Mouse (Mus musculus): ENCODE measurements around the gene Brf1. TPM values are rescaled to one million over a fixed set of nuclear protein-coding genes. Genes with fewer than 3 reads are reported as not detected.

The Brf1 gene
- total RNA-seq, 2 experiments from 2014 or later: 40.1 to 55.3 TPM

GRCm38 (mm10) chr12:112938873-112939565 lies 61.5 kb downstream of the Brf1 start:
- no peak for DNase-seq

- DNase-seq: no peak
These were observed 62.1 kb downstream of the Brf1 start for GRCm38 (mm10) chr12:112938366-112938765.

GRCm38 (mm10) chr12:112937906-112938305 lies 62.6 kb downstream of the Brf1 start:
- no peak for DNase-seq

- DNase-seq: no peak
These were observed 67.9 kb downstream of the Brf1 start for GRCm38 (mm10) chr12:112932647-112933046.

- peak; percentile 65 for DNase-seq
These were observed 70.7 kb downstream of the Brf1 start, which contains the start of gene Jag2 for GRCm38 (mm10) chr12:112929562-112930352. Jag2 (minus strand) TSS chr12:112929776.

- peak; percentile 38 for DNase-seq
These were observed 71.9 kb downstream of the Brf1 start for GRCm38 (mm10) chr12:112928401-112929241.

- DNase-seq: no peak
These were observed 73.2 kb downstream of the Brf1 start for GRCm38 (mm10) chr12:112927265-112927664.

- DNase-seq: no peak
These were observed 74.6 kb downstream of the Brf1 start for GRCm38 (mm10) chr12:112925950-112926349.

- no peak for DNase-seq
These were observed 78.0 kb downstream of the Brf1 start for GRCm38 (mm10) chr12:112922541-112922940.

GRCm38 (mm10) chr12:112921518-112921917 lies 79.0 kb downstream of the Brf1 start:
- DNase-seq: no peak

GRCm38 (mm10) chr12:112917906-112918305 lies 82.6 kb downstream of the Brf1 start:
- no peak for DNase-seq

GRCm38 (mm10) chr12:112917486-112917885 lies 83.0 kb downstream of the Brf1 start:
- no peak for DNase-seq

GRCm38 (mm10) chr12:112916698-112917400 lies 83.7 kb downstream of the Brf1 start:
- DNase-seq: no peak

GRCm38 (mm10) chr12:112915587-112915986 lies 84.9 kb downstream of the Brf1 start:
- no peak for DNase-seq

- DNase-seq: peak; percentile 43
These were observed 86.0 kb downstream of the Brf1 start for GRCm38 (mm10) chr12:112914527-112914926.

- DNase-seq: no peak
These were observed 87.4 kb downstream of the Brf1 start for GRCm38 (mm10) chr12:112912951-112913745.

GRCm38 (mm10) chr12:112911701-112912100 lies 88.8 kb downstream of the Brf1 start:
- DNase-seq: no peak
